Mouse (Mus musculus) liver, embryonic 14.5 days (tissue): Measurements from ENCODE around the gene Dcx.

Experiments
- CTCF ChIP-seq: IDR thresholded peaks from 2 replicates; pipeline ENCODE4 v1.5.1; 2016; ENCODE audit warnings: antibody characterized with exemption, low read depth, control low read depth
- EP300 ChIP-seq: IDR thresholded peaks from 2 replicates; pipeline ENCODE4 v1.6.1; 2016; ENCODE audit warnings: antibody characterized with exemption, low read depth

GRCm38 (mm10) chrX:143896936-143897335 is 36.2 kb downstream of the Dcx start:
- TF ChIP-seq CTCF (no peak), EP300 (no peak)
